Mouse (Mus musculus): ENCODE results near the gene 1110004F10Rik. TPM values are rescaled to one million over a fixed set of nuclear protein-coding genes. Genes with fewer than 3 reads are reported as not detected.

1110004F10Rik gene
- total RNA-seq, 2 experiments from 2014 or later: 96.2 to 98.3 TPM

DNA sequence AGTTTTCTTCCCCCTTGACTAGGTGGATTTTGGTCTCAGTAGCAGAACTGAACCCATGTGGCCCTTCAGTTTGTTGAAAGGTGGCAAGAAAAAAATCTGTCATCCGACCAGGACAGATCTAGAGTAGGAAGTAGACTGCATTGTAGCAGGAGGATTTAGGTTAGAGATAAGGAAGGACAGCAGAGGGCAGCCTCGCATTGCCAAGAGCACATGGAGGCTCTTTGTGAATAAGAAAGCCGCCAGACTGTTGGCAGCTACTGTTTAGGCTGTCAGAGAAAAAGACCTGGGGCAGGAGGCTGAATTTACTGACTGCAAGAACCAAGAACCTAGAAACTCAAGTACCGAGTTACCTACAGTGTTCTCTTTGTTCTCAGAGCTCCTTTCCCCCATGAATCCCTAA lies 92.2 kb downstream of the 1110004F10Rik start:
- peak; percentile 32 to 51 for DNase-seq (ENCODE audit: low spot score in 2 of 2)
- intact Hi-C loops (cut with DNase I): no loop called here

DNA sequence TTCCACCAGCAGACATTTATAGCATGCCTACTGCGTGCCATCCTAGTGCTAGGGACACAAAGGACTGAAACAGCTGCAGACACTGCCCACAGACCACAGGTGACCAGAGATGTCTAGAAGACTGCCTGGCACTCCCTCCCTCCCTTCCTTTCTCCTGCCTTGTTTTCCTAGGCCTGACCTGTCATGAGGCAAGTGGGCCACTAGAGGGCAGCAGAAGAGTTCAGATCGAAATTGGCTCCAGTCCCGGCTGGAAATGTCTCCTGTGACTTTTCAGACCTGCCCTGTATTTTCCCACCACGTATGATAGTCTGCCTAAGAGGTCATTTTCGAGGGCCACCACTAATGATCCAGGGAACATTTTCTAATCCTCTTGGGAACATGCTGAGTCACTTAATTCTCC lies 92.9 kb downstream of the 1110004F10Rik start:
- intact Hi-C loops (cut with DNase I): no loop called here
- peak; percentile 81 to 84 for DNase-seq (ENCODE audit: low spot score in 2 of 2)

DNA sequence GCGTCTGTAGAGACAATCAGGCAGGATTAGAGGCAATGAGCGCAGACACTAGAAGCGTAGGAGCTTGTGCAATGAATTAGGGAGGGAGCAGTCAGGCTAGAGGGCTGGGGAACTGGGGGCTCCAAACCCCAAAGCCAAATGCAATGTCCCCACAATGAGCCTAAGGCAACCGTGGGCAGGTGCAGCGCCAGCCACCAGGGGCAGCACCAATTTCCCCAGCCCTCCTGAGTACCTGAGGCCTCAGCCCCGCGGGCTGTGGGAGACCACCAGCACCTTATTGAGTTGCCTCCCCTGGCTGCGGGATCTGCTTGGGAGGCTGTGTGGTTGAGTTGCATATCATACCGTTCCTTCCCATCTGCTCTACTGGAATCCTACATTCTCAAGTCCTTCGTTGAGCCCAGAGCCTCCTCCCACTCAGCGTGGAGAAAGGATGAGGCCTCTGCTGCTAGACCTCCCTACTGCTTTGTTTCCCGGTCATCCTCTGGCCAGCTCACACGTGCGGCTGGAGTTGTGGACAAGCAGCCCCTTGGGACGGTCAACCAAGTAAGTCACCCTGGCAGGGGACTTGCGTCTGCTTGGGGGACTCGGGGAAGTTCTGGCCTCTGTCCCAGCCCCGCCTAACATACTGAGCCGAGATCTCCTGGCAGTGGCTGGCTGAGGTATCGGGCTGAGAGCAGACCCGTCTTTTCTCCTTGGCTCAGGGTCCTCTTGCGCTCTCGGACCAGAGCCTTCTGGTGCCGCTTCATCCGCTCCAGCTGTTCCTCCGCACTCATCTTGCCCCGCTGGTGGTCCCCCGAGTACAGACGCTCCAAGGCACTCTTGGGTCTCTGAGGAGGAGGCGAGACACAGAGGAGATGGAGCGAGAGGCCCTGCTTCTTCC lies 95.5 kb downstream of the 1110004F10Rik start:
- DNase-seq (ENCODE audit: low spot score in 2 of 2): peak in 1 of 2 experiments; percentile 33
- intact Hi-C loops (cut with DNase I): no loop called here

DNA sequence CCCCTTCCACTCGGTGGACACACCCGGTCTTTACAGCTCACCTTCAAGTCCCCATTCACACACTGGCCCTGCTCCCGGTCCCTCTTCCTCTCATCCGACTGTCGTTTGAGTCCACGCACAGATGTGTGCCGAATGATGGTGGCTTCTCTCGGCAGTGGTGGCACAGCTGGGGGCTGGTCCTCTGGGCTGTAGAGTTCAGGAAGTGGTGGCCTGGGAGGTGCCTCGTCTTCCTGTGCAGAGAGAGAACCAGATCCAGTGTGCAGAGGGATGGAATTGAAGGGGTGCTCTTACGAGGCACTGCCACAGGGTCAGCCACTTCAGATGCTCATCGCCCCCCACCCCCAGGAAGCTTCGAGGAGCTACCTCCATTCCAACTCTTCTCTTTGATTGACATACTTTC lies 98.0 kb downstream of the 1110004F10Rik start:
- DNase-seq (ENCODE audit: low spot score in 2 of 2): no peak
- intact Hi-C loops (cut with DNase I): no loop called here

DNA sequence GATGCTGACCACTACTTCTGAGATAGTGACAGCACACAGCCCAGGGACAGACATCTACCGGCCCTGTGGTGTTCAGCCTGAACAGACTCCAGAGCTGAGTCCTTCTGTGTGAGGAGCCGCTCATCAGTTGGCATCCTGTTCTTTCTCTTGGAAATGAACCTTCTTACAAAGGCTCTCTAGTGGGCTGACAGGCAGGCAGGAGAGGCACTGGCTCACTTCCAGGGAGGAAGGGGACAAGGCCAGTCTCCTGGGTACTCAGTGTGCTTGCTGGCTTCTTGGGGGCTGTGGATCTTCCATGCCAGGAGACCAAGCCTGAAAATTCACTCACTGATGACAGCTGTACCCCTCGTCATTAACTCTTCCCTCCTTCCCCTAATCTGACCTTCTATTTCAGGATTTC lies 98.5 kb downstream of the 1110004F10Rik start:
- no peak for DNase-seq (ENCODE audit: low spot score in 2 of 2)
- intact Hi-C loops (cut with DNase I): no loop called here

DNA sequence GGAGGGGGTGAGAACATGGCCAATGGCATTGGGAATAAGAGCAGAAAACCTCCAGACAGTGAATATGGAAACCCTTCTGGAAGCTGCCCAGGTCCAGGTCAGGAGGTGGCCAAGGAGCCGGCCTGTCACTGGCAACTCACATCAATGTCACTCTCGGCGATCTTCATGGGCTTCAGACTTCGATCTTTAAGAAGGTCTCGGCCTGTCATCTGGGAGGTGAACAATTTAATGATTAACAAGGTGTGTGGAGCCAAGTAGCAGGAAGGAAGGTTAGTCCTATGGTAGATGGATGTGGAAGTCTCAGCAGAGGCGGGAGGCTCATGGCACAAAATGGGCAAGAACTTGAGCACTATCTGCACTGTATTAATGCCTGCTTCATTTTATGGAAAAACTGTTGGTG lies 105.8 kb downstream of the 1110004F10Rik start:
- intact Hi-C loops (cut with DNase I): no loop called here
- DNase-seq (ENCODE audit: low spot score in 2 of 2): no peak

DNA sequence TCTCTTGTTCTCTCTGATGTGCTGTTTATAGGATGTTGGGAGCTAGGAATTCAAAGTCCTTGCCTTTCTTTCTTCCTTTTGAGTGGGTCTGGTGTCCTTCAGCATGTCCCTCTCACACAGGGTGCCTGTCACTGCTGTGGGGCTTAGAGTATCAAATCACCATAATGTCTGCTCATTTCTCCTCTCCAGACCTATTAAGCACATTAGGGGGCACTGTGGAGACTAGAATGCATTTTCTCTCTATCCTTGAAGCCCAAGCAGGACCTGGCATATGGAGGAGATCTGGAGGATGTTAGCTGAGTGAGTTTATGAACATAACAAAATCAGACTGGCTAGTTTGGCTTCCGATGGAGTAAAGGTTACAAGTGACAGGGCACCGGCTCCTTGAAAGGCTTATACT lies 107.9 kb downstream of the 1110004F10Rik start:
- no peak for DNase-seq (ENCODE audit: low spot score in 2 of 2)
- intact Hi-C loops (cut with DNase I): no loop called here

DNA sequence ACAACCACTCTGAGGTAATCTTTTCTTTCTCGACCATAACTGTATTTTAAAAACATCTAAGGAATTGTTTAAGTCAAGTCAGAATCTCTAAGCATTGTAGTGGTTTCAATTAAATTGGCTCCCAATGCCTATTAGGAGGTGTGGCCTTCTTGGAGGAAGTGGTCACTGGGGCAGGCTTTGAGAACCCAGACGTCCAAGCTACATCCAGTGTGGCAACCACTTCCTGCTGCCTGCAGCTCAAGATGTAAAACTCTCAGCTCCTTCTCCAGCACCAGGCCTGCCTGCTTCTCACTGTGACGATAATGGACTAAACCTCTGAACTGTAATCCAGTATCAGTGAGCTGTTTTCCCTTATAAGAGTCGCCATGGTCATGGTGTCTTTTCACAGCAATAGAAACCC lies 110.4 kb downstream of the 1110004F10Rik start:
- intact Hi-C loops (cut with DNase I): no loop called here
- DNase-seq (ENCODE audit: low spot score in 2 of 2): no peak

DNA sequence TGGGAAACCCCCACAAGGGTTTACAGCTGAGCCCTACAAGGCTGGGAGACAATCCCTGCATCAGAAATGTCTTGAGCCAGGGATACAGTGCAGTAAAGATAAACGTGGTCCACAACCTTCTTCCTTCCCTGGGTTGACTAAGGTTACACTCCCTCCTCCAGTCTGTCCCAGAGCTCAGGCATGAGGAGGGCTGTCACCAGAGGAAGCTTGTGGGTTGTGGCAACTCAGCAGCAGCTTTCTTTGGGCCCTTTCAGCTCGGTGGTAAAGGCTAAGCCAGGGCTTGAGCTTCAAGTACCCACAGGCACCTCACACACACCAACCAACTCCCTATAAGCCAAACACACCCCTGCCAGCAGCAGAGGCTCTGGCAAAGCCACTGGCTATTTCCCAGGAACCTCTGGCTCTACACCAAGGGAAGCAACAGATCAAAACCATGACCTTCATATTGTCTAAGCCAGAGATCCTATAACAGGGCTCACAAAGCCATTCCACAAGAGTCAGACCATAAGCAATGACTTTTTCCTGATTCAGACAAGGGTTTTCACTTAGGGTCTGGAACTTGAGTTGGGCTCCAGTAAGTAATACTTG lies 114.7 kb downstream of the 1110004F10Rik start:
- intact Hi-C loops (cut with DNase I): no loop called here
- no peak for DNase-seq (ENCODE audit: low spot score in 2 of 2)

Other genes starting within 250 kb of the 1110004F10Rik start
- 10 to 100 TPM; 25.7 to 33.0 TPM for gene Sox6, start 601 bp upstream of the 1110004F10Rik start, total RNA-seq (2021)
- 1 to 10 TPM; 3.8 to 4.6 TPM for gene Gm4353, start 45.2 kb downstream of the 1110004F10Rik start, total RNA-seq (2021)